Mouse (Mus musculus): ENCODE measurements around the gene Stambp.

DNA sequence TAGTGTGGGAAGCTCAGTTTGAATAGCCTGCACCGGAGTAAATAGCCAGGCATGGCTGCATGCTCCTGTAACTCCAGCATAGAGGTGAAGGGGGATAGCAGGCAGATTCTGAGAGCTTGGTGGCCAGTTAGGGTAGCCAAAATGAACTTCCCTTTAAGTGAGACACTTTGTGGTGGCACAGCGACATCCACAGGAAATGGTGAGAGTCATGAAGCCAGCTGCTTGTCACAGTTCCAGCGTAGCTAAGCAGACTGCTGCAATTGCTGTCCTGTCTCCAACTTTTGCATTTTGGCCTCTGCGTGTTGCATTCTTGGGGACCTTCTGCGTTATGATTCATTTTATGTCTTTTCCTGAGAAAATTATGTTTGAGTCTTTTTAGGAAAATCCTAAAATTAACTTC lies 44.0 kb upstream of the Stambp start:
- TF ChIP-seq CTCF (IDR thresholded peaks at IDR 0.05; ENCODE audit: low read depth, low read length) = peak; percentile 82
- TF ChIP-seq POLR2A (IDR thresholded peaks at IDR 0.05; ENCODE audit: borderline replicate concordance, low read depth, low read length) = no peak
